Mouse (Mus musculus): ENCODE data around the gene Gm13272.
"Not testable (repeated sequence)": the region's sequence is repeated elsewhere in the genome, so short reads cannot be mapped to it uniquely, and the experiment has no call there.

- TF ChIP-seq EP300, CTCF (IDR thresholded peaks at IDR 0.05; ENCODE audit: low read depth): not testable (repeated sequence)
These were observed 19.9 kb upstream of the Gm13272 start, which contains the start of gene Gm13283 for GRCm38 (mm10) chr4:88759610-88760268.
